14 mouse cellular contexts compared by ENCODE assay signal in genomic region chr10:26780581-26780980, GRCm38 (mm10). TPM values are rescaled to one million over a fixed set of nuclear protein-coding genes. Genes with fewer than 3 reads are reported as not detected.
DNase-seq lines count a peak whose midpoint lies in the region; ATAC-seq and TF ChIP-seq lines count a peak whose summit lies in the region.
"Had no signal": no experiment of that assay in that cellular context is flagged by ENCODE, and none has a peak within 500 bp of the region (broad histone marks: within the 10 kb centered on the region; RNA-seq: fewer than 3 reads in every experiment).

No protein-coding gene starts in this region.

- DNase-seq in heart, postnatal 0 days (ENCODE audit: low spot score): no peak
- no peak for DNase-seq in heart, postnatal 14 days
- no peak for DNase-seq in spleen, adult 2 months (ENCODE audit: low read depth in 1 of 2, low spot score in 2 of 2)
- no peak for DNase-seq in spleen, adult 18-20 months
- DNase-seq in natural killer cell, adult 2 months (ENCODE audit: low spot score in 2 of 2): no peak
- DNase-seq in ovary, postnatal 10 days (ENCODE audit: low spot score): no peak
- no peak for DNase-seq in layer of hippocampus, postnatal 25 days (ENCODE audit: extremely low spot score in 1 of 2, low spot score in 1 of 2)
- DNase-seq: cerebellum, adult 9-10 months; heart, adult 18-20 months; right cerebral cortex, postnatal 25 days had no signal

- H3K4me3 ChIP-seq in heart, postnatal 0 days (ENCODE audit: low read depth, low read length): no peak overlapping the region
- H3K4me3 ChIP-seq in spleen, adult 2 months (ENCODE audit: extremely low read depth, insufficient read depth, insufficient read length): no peak overlapping the region
- no peak overlapping the region for H3K4me3 ChIP-seq in intestine, postnatal 0 days (ENCODE audit: low read depth, low read length)
- H3K4me3 ChIP-seq: embryonic facial prominence, embryonic 10.5 days; limb, embryonic 13.5 days had no signal

- ATAC-seq in heart, postnatal 0 days (ENCODE audit: insufficient read depth, low read depth): no peak
- ATAC-seq in intestine, postnatal 0 days: peak; percentile 58; the same call in 1 of the 2 replicates
- ATAC-seq: Patski had no signal

- no peaks in the 10 kb centered on the region for H3K36me3 ChIP-seq in heart, postnatal 0 days (replicated peaks; ENCODE audit: control insufficient read depth, insufficient read depth, low read length)
- H3K36me3 ChIP-seq in spleen, adult 2 months (ENCODE audit: control insufficient read depth, insufficient read depth, low read length): no peaks in the 10 kb centered on the region
- no peaks in the 10 kb centered on the region for H3K36me3 ChIP-seq in intestine, postnatal 0 days (ENCODE audit: control insufficient read depth, insufficient read depth)
- H3K36me3 ChIP-seq: embryonic facial prominence, embryonic 10.5 days; limb, embryonic 13.5 days had no signal

- intact Hi-C loops in heart, postnatal 14 days (cut with DNase I): no loop called here

- TF ChIP-seq EP300 in heart, postnatal 0 days (IDR thresholded peaks at IDR 0.05; ENCODE audit: low read depth): no peak

- TF ChIP-seq CTCF in heart, postnatal 0 days (IDR thresholded peaks at IDR 0.05; ENCODE audit: low read depth): no peak
- no peak for TF ChIP-seq CTCF in spleen, adult 2 months (IDR thresholded peaks at IDR 0.05; ENCODE audit: extremely low read depth, insufficient read depth, insufficient read length, insufficient replicate concordance)
- no peak for TF ChIP-seq CTCF in intestine, postnatal 0 days (IDR thresholded peaks at IDR 0.05; ENCODE audit: low read depth)

- H3K27ac ChIP-seq in heart, postnatal 0 days (ENCODE audit: low read depth): peak overlapping the region; percentile 35; the same call in 1 of the 2 replicates
- 0 out of 2 replicates have a peak overlapping the region, but pooled peaks have one; percentile 28 for H3K27ac ChIP-seq in spleen, adult 2 months (ENCODE audit: insufficient read depth, low read length)
- H3K27ac ChIP-seq in intestine, postnatal 0 days (ENCODE audit: low read depth, low read length): peak overlapping the region; percentile 30; the same call in 1 of the 2 replicates
- H3K27ac ChIP-seq: embryonic facial prominence, embryonic 10.5 days; limb, embryonic 13.5 days had no signal

- no peak overlapping the region for H3K9ac ChIP-seq in heart, postnatal 0 days (replicated peaks; ENCODE audit: low read depth, low read length)
- H3K9ac ChIP-seq in intestine, postnatal 0 days (ENCODE audit: low read depth, low read length): no peak overlapping the region
- H3K9ac ChIP-seq: limb, embryonic 13.5 days had no signal

- TF ChIP-seq POLR2A in spleen, adult 2 months (IDR thresholded peaks at IDR 0.05; ENCODE audit: low read depth, low read length): no peak

- peaks cover 29% of the 10 kb centered on the region for H3K4me1 ChIP-seq in heart, postnatal 0 days (ENCODE audit: control insufficient read depth, insufficient read depth)
- peaks cover 12% of the 10 kb centered on the region; the same call in 1 of the 2 replicates for H3K4me1 ChIP-seq in spleen, adult 2 months (ENCODE audit: control insufficient read depth, insufficient read depth, insufficient read length)
- peaks cover 9% of the 10 kb centered on the region; the same call in 1 of the 2 replicates for H3K4me1 ChIP-seq in intestine, postnatal 0 days (replicated peaks; ENCODE audit: control insufficient read depth, insufficient read depth, low read length)

- H3K4me2 ChIP-seq in heart, postnatal 0 days (ENCODE audit: low read depth, low read length): 0 out of 2 replicates have a peak overlapping the region, but pooled peaks have one; percentile 5
- no peak overlapping the region for H3K4me2 ChIP-seq in intestine, postnatal 0 days (replicated peaks; ENCODE audit: low read depth)
- H3K4me2 ChIP-seq: limb, embryonic 13.5 days had no signal

- no peaks in the 10 kb centered on the region for H3K9me3 ChIP-seq in heart, postnatal 0 days (replicated peaks; ENCODE audit: control insufficient read depth, low read length)
- H3K9me3 ChIP-seq in intestine, postnatal 0 days (ENCODE audit: control insufficient read depth): no peaks in the 10 kb centered on the region
- H3K9me3 ChIP-seq: embryonic facial prominence, embryonic 10.5 days; limb, embryonic 13.5 days had no signal

- H3K27me3 ChIP-seq in heart, postnatal 0 days (ENCODE audit: control insufficient read depth, insufficient read depth, low read length): no peaks in the 10 kb centered on the region
- H3K27me3 ChIP-seq in spleen, adult 2 months (ENCODE audit: control insufficient read depth, insufficient read depth, low read length): no peaks in the 10 kb centered on the region
- H3K27me3 ChIP-seq in intestine, postnatal 0 days (replicated peaks; ENCODE audit: control insufficient read depth, insufficient read depth, low read length): no peaks in the 10 kb centered on the region
- H3K27me3 ChIP-seq: limb, embryonic 13.5 days; Patski had no signal

- WGBS in heart, postnatal 0 days: 44% methylated on average over 3 of the region's 3 CpGs
- WGBS in spleen, adult 2 months: 9% methylated on average over 3 of the region's 3 CpGs
- WGBS in intestine, postnatal 0 days: 9% methylated on average over 3 of the region's 3 CpGs

RNA-seq across cellular contexts. Expression of gene Arhgap18, which starts 27.4 kb away (rescaled TPM):
- total RNA-seq in heart, postnatal 0 days (2014; rRNA removed; ENCODE audit: low replicate concordance): 27.7 and 32.5 TPM in 2 replicates
- 28.9 and 31.7 TPM in 2 replicates for polyA plus RNA-seq in heart, postnatal 0 days (2015; fragmentation: Nextera tagmentation; extraction: Ambion mirVana)
- 10 to 100 TPM; 27.6 to 27.8 TPM for total RNA-seq in heart, postnatal 14 days (2021)
- polyA plus RNA-seq in spleen, adult 2 months (2012; rRNA removed): 1.1 and 1.3 TPM in 2 replicates
- 30.5 TPM in 2 replicates for polyA plus RNA-seq in intestine, postnatal 0 days (2015; fragmentation: Nextera tagmentation; extraction: Ambion mirVana)
- total RNA-seq in layer of hippocampus, postnatal 25 days (2021): 1 to 10 TPM; 4.6 to 5.4 TPM
